ENCODE assay signal across 8 mouse cellular contexts in genomic region chr19:30031468-30031931, GRCm38 (mm10). TPM values are rescaled to one million over a fixed set of nuclear protein-coding genes. Genes with fewer than 3 reads are reported as not detected.
A peak's percentile ranks its signal among the peaks of the same experiment; 100 is the strongest.
DNase-seq lines count a peak whose midpoint lies in the region; ATAC-seq and TF ChIP-seq lines count a peak whose summit lies in the region.

No protein-coding gene starts in this region.

- H3K27ac ChIP-seq in bone marrow, adult 2 months (ENCODE audit: control insufficient read depth, insufficient read depth, low read depth, low read length, poor library complexity): no peak overlapping the region
- peak overlapping the region; percentile 95 for H3K27ac ChIP-seq in heart, embryonic 13.5 days (replicated peaks)
- no peak overlapping the region for H3K27ac ChIP-seq in liver, embryonic 11.5 days (ENCODE audit: low read depth, low read length)

- no peaks in the 10 kb centered on the region for H3K9me3 ChIP-seq in erythroblast, embryonic 14.5 days (ENCODE audit: control insufficient read depth, low read length)
- H3K9me3 ChIP-seq in heart, embryonic 13.5 days: no peaks in the 10 kb centered on the region
- no peaks in the 10 kb centered on the region for H3K9me3 ChIP-seq in liver, embryonic 11.5 days (ENCODE audit: control insufficient read depth, low read length)

- peak overlapping the region; percentile 83 for H3K4me2 ChIP-seq in heart, embryonic 13.5 days
- H3K4me2 ChIP-seq in liver, embryonic 11.5 days: peak overlapping the region; percentile 85

- no peak for ATAC-seq in erythroblast, adult 5-6 weeks (replicated peaks; ENCODE audit: low FRiP score, poor library complexity, severe bottlenecking)
- ATAC-seq in heart, embryonic 13.5 days (ENCODE audit: extremely low read depth, insufficient number of reproducible peaks, low FRiP score, low TSS enrichment): no peak
- ATAC-seq in liver, embryonic 11.5 days (replicated peaks; ENCODE audit: low FRiP score): no peak

- 0% methylated on average over 7 of the region's 7 CpGs for WGBS in bone marrow, adult 2 months
- 4% methylated on average over 7 of the region's 7 CpGs for WGBS in heart, embryonic 13.5 days
- WGBS in liver, embryonic 11.5 days: 4% methylated on average over 7 of the region's 7 CpGs

- H3K9ac ChIP-seq in heart, embryonic 13.5 days: peak overlapping the region; percentile 100
- H3K9ac ChIP-seq in liver, embryonic 11.5 days (ENCODE audit: low read depth, low read length): peak overlapping the region; percentile 91

- H3K36me3 ChIP-seq in erythroblast, embryonic 14.5 days (ENCODE audit: control insufficient read depth): peaks cover 11% of the 10 kb centered on the region
- peaks cover 3% of the 10 kb centered on the region; the same call in 1 of the 2 replicates for H3K36me3 ChIP-seq in heart, embryonic 13.5 days
- H3K36me3 ChIP-seq in liver, embryonic 11.5 days (ENCODE audit: control insufficient read depth, insufficient read depth, low read length): no peaks in the 10 kb centered on the region

- peaks cover 50% of the 10 kb centered on the region for H3K4me1 ChIP-seq in erythroblast, embryonic 14.5 days (ENCODE audit: control insufficient read depth)
- H3K4me1 ChIP-seq in bone marrow, adult 2 months (ENCODE audit: control insufficient read depth, insufficient read depth, low read length): no peaks in the 10 kb centered on the region
- H3K4me1 ChIP-seq in heart, embryonic 13.5 days: peaks cover 46% of the 10 kb centered on the region
- H3K4me1 ChIP-seq in liver, embryonic 11.5 days (replicated peaks; ENCODE audit: control insufficient read depth, insufficient read depth, low read length): peaks cover 21% of the 10 kb centered on the region

- peak overlapping the region; percentile 99 for H3K4me3 ChIP-seq in erythroblast, embryonic 14.5 days (replicated peaks)
- peak overlapping the region; percentile 82 for H3K4me3 ChIP-seq in bone marrow, adult 2 months (replicated peaks; ENCODE audit: control insufficient read depth, low read depth, low read length)
- H3K4me3 ChIP-seq in heart, embryonic 13.5 days: peak overlapping the region; percentile 100
- peak overlapping the region; percentile 100 for H3K4me3 ChIP-seq in liver, embryonic 11.5 days (ENCODE audit: low read depth, low read length)

- TF ChIP-seq POLR2A in bone marrow, adult 2 months (IDR thresholded peaks at IDR 0.05; ENCODE audit: borderline replicate concordance, control insufficient read depth, low read depth, low read length): no peak

- no peaks in the 10 kb centered on the region for H3K27me3 ChIP-seq in erythroblast, embryonic 14.5 days (ENCODE audit: control insufficient read depth)
- H3K27me3 ChIP-seq in heart, embryonic 13.5 days (replicated peaks): no peaks in the 10 kb centered on the region
- H3K27me3 ChIP-seq in liver, embryonic 11.5 days (replicated peaks; ENCODE audit: control insufficient read depth, insufficient read depth, low read length): no peaks in the 10 kb centered on the region

- TF ChIP-seq CTCF in bone marrow, adult 2 months (IDR thresholded peaks at IDR 0.05; ENCODE audit: control insufficient read depth, insufficient read depth, low read length): no peak

- DNase-seq in liver, embryonic 11.5 days (ENCODE audit: low spot score): no peak
- peak; percentile 11 for DNase-seq in skeletal muscle tissue, adult 2 months (ENCODE audit: low read depth, low spot score)
- no peak for DNase-seq in layer of hippocampus, postnatal 10 days (ENCODE audit: low spot score in 2 of 2)
- DNase-seq in right cerebral cortex, adult 18-20 months: no peak

RNA-seq across cellular contexts. Expression of gene Uhrf2, which starts 1.2 kb away (rescaled TPM):
- polyA plus RNA-seq in erythroblast, embryonic 14.5 days (2012): 0.94 and 1.1 TPM in 2 replicates
- 69.0 and 73.2 TPM in 2 replicates for total RNA-seq in erythroblast, adult 5-6 weeks (2015; ENCODE audit: low replicate concordance)
- total RNA-seq in erythroblast, adult 5-6 weeks (2017; ENCODE audit: low replicate concordance): 54.1 and 67.5 TPM in 2 replicates
- polyA plus RNA-seq in bone marrow, adult 2 months (2011; ENCODE audit: insufficient read depth, insufficient read length, low replicate concordance, missing spikeins): 32.0 and 47.8 TPM in 2 replicates
- polyA plus RNA-seq in heart, embryonic 13.5 days (2015; fragmentation: Nextera tagmentation; extraction: Ambion mirVana): 45.0 and 45.4 TPM in 2 replicates
- polyA plus RNA-seq in liver, embryonic 11.5 days (2014; fragmentation: Nextera tagmentation; extraction: Ambion mirVana): 58.6 and 65.9 TPM in 2 replicates
- 10 to 100 TPM; 49.9 to 50.2 TPM for total RNA-seq in layer of hippocampus, postnatal 10 days (2021)

RNA-seq across cellular contexts. Expression of gene Trpd52l3, which starts 27.9 kb away (rescaled TPM):
- not detected in 2 replicates for polyA plus RNA-seq in erythroblast, embryonic 14.5 days (2012)
- not detected in 2 replicates for total RNA-seq in erythroblast, adult 5-6 weeks (2015; ENCODE audit: low replicate concordance)
- total RNA-seq in erythroblast, adult 5-6 weeks (2017; ENCODE audit: low replicate concordance): not detected in 2 replicates
- not detected in 2 replicates for polyA plus RNA-seq in bone marrow, adult 2 months (2011; ENCODE audit: insufficient read depth, insufficient read length, low replicate concordance, missing spikeins)
- not detected in 2 replicates for polyA plus RNA-seq in heart, embryonic 13.5 days (2015; fragmentation: Nextera tagmentation; extraction: Ambion mirVana)
- not detected in 2 replicates for polyA plus RNA-seq in liver, embryonic 11.5 days (2014; fragmentation: Nextera tagmentation; extraction: Ambion mirVana)
- total RNA-seq in layer of hippocampus, postnatal 10 days (2021): not detected

Comparison
In these comparisons a context has a peak if more than half of its experiments do, and no peak if none do; other contexts are left out.
1. RNA of gene Uhrf2, which starts 1.2 kb away (polyA plus RNA-seq): 58.6 to 65.9 TPM in liver, embryonic 11.5 days, 45.0 to 45.4 TPM in heart, embryonic 13.5 days and 32.0 to 47.8 TPM in bone marrow, adult 2 months; 0.94 to 1.1 TPM in erythroblast, embryonic 14.5 days; every median in the first group is over 10 times any median in the second.
2. Peak in every context shown above with its lines, with median percentiles within 50 percentile points of each other: H3K4me3 ChIP-seq.